Mouse (Mus musculus) lung, embryonic 15.5 days (tissue): ENCODE results near the gene Slc34a3. TPM values are rescaled to one million over a fixed set of nuclear protein-coding genes. Genes with fewer than 3 reads are reported as not detected.

ENCODE experiments used
- ATAC-seq: fragments of 200-750 bp; cut with Nextera tagmentation; 2 replicates; pipeline ENCODE4 v1.8.0; 2017; ENCODE audit warnings: moderate number of reproducible peaks, borderline replicate concordance; ENCODE audit not compliant: low FRiP score, low TSS enrichment; ENCODE audit errors: extremely low read depth
- H3K27ac ChIP-seq: fragments of 300-500 bp; sonication (generic); 2 replicates; pipeline ENCODE4 v1.5.1; 2015; ENCODE audit warnings: moderate library complexity, mild to moderate bottlenecking, inconsistent platforms
- H3K27me3 ChIP-seq: fragments of 300-500 bp; sonication (generic); 2 replicates; pipeline ENCODE4 v1.6.1; 2015; ENCODE audit warnings: inconsistent platforms
- H3K36me3 ChIP-seq: fragments of 300-500 bp; sonication (generic); 2 replicates; pipeline ENCODE4 v1.6.1; 2015; ENCODE audit warnings: inconsistent platforms
- H3K4me1 ChIP-seq: fragments of 300-500 bp; sonication (generic); 2 replicates; pipeline ENCODE4 v1.6.1; 2015; ENCODE audit warnings: inconsistent platforms
- H3K4me2 ChIP-seq: fragments of 300-500 bp; sonication (generic); 2 replicates; pipeline ENCODE4 v1.6.1; 2015; ENCODE audit warnings: inconsistent platforms, mild to moderate bottlenecking, moderate library complexity
- H3K4me3 ChIP-seq: fragments of 300-500 bp; sonication (generic); 2 replicates; pipeline ENCODE4 v1.5.1; 2015; ENCODE audit warnings: mild to moderate bottlenecking, inconsistent platforms
- H3K9ac ChIP-seq: fragments of 300-500 bp; sonication (generic); 2 replicates; pipeline ENCODE4 v1.6.1; 2015; ENCODE audit warnings: inconsistent platforms
- H3K9me3 ChIP-seq: fragments of 300-500 bp; sonication (generic); 2 replicates; pipeline ENCODE4 v1.6.1; 2016; ENCODE audit warnings: inconsistent platforms
- WGBS: fragments of 180-500 bp; shearing (Covaris S2); methylation state at CpG from one replicate; pipeline ENCODE4 v1.1.7; 2015; 5-methylcytosine and 5-hydroxymethylcytosine counted together
- polyA plus RNA-seq: library from polyadenylated mRNA; unstranded; fragments of >200 nt; fragmentation: Nextera tagmentation; extraction: Ambion mirVana; gene quantifications from 2 replicates; pipeline ENCODE4 v1.2.1, GENCODE M21; 2015

Gene Slc34a3
- polyA plus RNA-seq, 1 experiment from 2014 or later, result not detected

- Histone ChIP-seq H3K27me3 (no peaks in the 10 kb centered on the region), H3K9ac (no peak overlapping the region), H3K4me1 (peaks cover 22% of the 10 kb centered on the region), H3K4me3 (no peak overlapping the region), H3K36me3 (peaks cover 7% of the 10 kb centered on the region), H3K9me3 (no peaks in the 10 kb centered on the region), H3K4me2 (no peak overlapping the region), H3K27ac (no peak overlapping the region)
- WGBS, result 71% methylated on average over 5 of the region's 5 CpGs
- no peak for ATAC-seq
These were observed 12.8 kb downstream of the Slc34a3 start for GRCm38 (mm10) chr2:25221331-25221772.

DNA sequence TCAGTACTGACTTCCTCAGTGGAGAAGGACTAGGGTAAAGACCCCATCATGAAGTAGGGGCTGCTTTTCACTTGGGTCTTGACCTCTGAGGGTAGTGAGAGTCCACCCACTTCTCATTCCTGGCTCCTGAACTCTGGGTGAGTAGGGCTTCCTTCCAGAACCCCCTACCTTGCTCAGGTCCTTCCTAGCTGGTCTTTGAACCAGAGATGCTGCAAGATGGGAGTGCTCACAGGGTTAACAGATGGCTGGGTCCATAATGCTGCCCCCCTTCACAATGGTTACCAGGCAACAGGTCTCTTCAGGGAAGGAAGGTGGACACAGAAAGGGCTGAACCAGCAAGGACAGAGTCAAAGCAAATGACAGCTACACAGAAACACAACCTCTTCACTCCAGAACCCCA is 15.7 kb downstream of the Slc34a3 start, which contains the start of gene Fam166a:
Gene Fam166a, plus strand, starts transcription at position 301 of the 400 bp plus-strand sequence.
- no peak for ATAC-seq
- Histone ChIP-seq H3K4me2 (no peak within 1 kb of the TSS), H3K27me3 (no peaks in the 10 kb centered on the region), H3K4me1 (peaks cover 10% of the 10 kb centered on the region), H3K36me3 (peaks cover 7% of the 10 kb centered on the region), H3K9me3 (no peaks in the 10 kb centered on the region), H3K4me3 (no peak within 1 kb of the TSS), H3K27ac (no peak within 1 kb of the TSS), H3K9ac (no peak within 1 kb of the TSS)

DNA sequence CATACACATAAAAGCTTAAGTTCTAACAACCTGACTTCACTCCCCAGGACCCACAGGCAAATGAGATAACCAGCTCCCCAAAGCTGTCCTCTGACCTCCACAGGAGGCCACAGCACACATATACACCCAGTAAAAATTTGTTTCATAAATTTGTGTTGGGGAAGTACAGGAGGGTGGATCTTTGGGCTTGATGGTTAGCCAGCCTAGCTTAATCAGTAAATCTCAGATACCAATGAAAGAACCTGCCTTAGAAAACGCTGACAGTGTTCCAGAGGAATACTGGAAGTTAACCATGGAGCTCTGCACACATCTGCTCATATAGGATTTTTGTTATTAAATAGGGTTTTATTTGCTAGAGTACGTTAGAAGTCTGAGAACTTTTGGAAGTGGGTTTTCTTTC is 16.5 kb downstream of the Slc34a3 start:
- Histone ChIP-seq H3K9ac (no peak overlapping the region), H3K27me3 (no peaks in the 10 kb centered on the region), H3K4me3 (no peak overlapping the region), H3K4me1 (peaks cover 4% of the 10 kb centered on the region; the same call in 1 of the 2 replicates), H3K27ac (no peak overlapping the region), H3K9me3 (no peaks in the 10 kb centered on the region), H3K36me3 (peaks cover 7% of the 10 kb centered on the region), H3K4me2 (no peak overlapping the region)
- no peak for ATAC-seq
- 47% methylated on average over 2 of the region's 2 CpGs for WGBS

DNA sequence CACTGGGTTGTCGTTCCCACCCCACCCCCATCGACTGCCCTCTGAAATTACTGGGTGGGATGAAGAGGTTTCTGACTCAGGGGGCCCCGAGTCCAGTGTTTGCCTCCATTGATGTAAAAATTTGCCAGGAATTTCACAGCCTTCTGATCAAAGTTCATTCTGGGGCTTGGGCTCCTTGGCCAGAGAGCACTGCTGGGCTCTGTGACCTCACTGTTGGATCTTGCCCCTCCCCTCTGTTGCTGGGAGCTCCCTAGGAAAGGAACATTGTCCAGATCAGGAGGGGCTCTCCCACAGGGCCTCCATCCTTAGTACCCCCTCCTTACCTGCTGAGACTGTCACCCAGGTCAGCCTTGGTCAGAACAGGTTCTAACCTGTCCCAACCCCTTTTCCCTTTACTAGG is 19.7 kb downstream of the Slc34a3 start, which contains the start of gene Stpg3:
Gene Stpg3, minus strand, starts transcription at position 194 of the 400 bp plus-strand sequence.
- WGBS, result 55% methylated on average over 3 of the region's 3 CpGs
- no peak within 1 kb of the TSS for H3K27ac ChIP-seq

GRCm38 (mm10) chr2:25213266-25213865 is 20.8 kb downstream of the Slc34a3 start:
- Histone ChIP-seq H3K27ac (no peak overlapping the region), H3K4me2 (no peak overlapping the region)

More for the DNA sequence above, 19.7 kb downstream of the Slc34a3 start, which contains the start of gene Stpg3:
- Histone ChIP-seq H3K4me2 (no peak within 1 kb of the TSS), H3K4me3 (no peak within 1 kb of the TSS), H3K9me3 (no peaks in the 10 kb centered on the region), H3K27me3 (no peaks in the 10 kb centered on the region), H3K9ac (no peak within 1 kb of the TSS), H3K4me1 (peaks cover 18% of the 10 kb centered on the region), H3K36me3 (no peaks in the 10 kb centered on the region)
- no peak for ATAC-seq

DNA sequence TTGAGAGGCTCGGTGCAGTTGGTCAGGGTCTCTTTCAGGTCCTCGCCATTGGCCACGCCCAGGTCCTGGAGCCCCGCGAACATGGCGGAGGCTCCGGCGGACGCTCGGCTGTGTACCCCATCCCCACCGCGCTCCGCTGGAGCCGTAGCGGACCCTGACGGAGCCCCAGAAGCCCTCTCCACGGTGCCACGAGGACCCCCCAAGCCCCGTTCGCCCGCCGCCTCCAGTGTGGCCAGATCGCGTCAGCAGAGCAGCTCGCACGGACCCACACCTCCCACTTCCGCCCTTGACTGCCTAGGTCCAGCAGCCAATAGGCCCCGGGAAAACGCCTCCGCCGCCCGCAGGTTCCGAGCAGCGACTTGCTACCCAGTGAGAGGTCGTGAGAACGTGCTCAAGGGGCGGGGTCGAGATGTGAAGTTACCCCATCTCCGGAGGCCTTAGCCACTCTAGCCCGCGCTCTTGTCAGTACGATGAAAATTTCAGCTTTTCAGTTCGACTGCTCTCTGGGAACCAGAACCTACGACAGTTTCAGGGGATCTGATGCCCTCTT is 23.0 kb downstream of the Slc34a3 start, which contains the start of gene Nelfb:
Gene Nelfb, minus strand, starts transcription at position 369 of the 550 bp plus-strand sequence.
- under 1% methylated on average over 44 of the region's 44 CpGs for WGBS
- peaks cover 22% of the 10 kb centered on the region for H3K4me1 ChIP-seq

More at GRCm38 (mm10) chr2:25213266-25213865, 20.8 kb downstream of the Slc34a3 start:
- Histone ChIP-seq H3K4me1 (peaks cover 22% of the 10 kb centered on the region), H3K36me3 (no peaks in the 10 kb centered on the region), H3K4me3 (no peak overlapping the region), H3K9me3 (no peaks in the 10 kb centered on the region), H3K9ac (no peak overlapping the region), H3K27me3 (no peaks in the 10 kb centered on the region)
- no peak for ATAC-seq
- 61% methylated on average over 23 of the region's 23 CpGs for WGBS

GRCm38 (mm10) chr2:25210686-25211085 is 23.5 kb downstream of the Slc34a3 start:
- Histone ChIP-seq H3K27me3 (no peaks in the 10 kb centered on the region), H3K4me1 (peaks cover 22% of the 10 kb centered on the region), H3K4me3 (peak overlapping the region; percentile 87), H3K36me3 (peaks cover 19% of the 10 kb centered on the region), H3K9ac (peak overlapping the region; percentile 91), H3K4me2 (peak overlapping the region; percentile 75), H3K27ac (peak overlapping the region; percentile 90), H3K9me3 (no peaks in the 10 kb centered on the region)
- 1% methylated on average over 24 of the region's 24 CpGs for WGBS
- ATAC-seq, result no peak

More for the DNA sequence above, 23.0 kb downstream of the Slc34a3 start, which contains the start of gene Nelfb:
- Histone ChIP-seq H3K27ac (peak within 1 kb of the TSS; percentile 90), H3K9me3 (no peaks in the 10 kb centered on the region), H3K4me3 (peak within 1 kb of the TSS; percentile 87), H3K27me3 (no peaks in the 10 kb centered on the region), H3K36me3 (peaks cover 13% of the 10 kb centered on the region), H3K4me2 (peak within 1 kb of the TSS; percentile 75), H3K9ac (peak within 1 kb of the TSS; percentile 91)
- peak; percentile 91 for ATAC-seq

DNA sequence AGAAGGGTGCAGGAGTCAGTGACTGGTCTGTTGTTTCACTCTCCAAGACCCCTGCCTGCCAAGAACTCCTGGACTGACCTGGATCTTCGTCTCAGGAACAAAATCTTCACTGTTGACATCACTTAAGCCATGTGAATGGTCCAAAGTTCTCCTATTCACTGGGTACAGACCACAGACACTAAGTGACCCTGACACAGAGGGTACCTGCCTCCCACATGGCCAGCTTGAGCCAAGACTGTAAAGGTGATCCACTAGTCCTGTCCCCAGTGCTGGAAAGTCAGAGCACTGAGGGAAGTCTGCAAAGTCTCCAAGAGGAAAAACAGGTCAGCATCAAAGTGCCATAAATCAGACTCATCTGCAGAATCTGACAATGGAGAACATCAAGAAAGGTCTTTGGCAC is 26.6 kb downstream of the Slc34a3 start:
- Histone ChIP-seq H3K36me3 (peaks cover 50% of the 10 kb centered on the region), H3K27me3 (no peaks in the 10 kb centered on the region), H3K9ac (no peak overlapping the region), H3K4me2 (no peak overlapping the region), H3K4me3 (no peak overlapping the region), H3K27ac (no peak overlapping the region), H3K9me3 (no peaks in the 10 kb centered on the region), H3K4me1 (peaks cover 22% of the 10 kb centered on the region)
- WGBS, result 88% methylated on average over 1 of the region's 1 CpGs
- ATAC-seq, result no peak

DNA sequence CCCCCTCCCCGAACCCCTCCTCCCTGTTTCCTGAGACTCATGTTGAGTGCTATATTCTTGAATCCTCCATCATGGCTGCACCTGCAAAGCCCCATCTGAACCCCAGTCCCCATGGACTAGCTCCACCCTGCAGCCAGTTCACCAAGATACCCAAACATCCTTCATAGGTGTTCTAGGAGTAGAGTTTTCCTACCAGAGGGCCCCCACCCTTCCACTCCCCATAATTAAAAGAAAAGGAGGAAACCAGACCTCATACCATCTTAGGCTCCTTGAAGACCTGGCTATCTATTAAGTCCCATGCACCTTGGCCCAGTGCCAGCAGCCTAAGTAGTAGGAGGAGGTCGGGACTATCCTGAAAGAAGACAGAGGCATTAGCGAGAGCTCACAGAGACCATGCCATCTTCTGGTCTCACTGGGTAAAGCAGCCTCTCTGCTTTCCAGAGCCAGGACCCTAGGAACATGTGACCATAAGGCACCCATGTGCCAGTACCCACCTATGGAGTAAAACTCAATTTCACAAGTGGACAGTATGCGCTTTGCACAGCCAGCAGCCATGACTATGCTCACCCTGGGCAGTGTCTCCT is 30.4 kb downstream of the Slc34a3 start:
- no peak overlapping the region for H3K9ac ChIP-seq
- peak; percentile 28; the same call in 1 of the 2 replicates for ATAC-seq
- H3K36me3 ChIP-seq, result peaks cover 86% of the 10 kb centered on the region
- H3K4me2 ChIP-seq, result no peak overlapping the region
- H3K27me3 ChIP-seq, result no peaks in the 10 kb centered on the region
- WGBS, result 62% methylated on average over 4 of the region's 4 CpGs
- H3K4me3 ChIP-seq, result no peak overlapping the region
- no peaks in the 10 kb centered on the region for H3K9me3 ChIP-seq
- H3K4me1 ChIP-seq, result no peaks in the 10 kb centered on the region; the same call in 1 of the 2 replicates
- no peak overlapping the region for H3K27ac ChIP-seq

- ATAC-seq, result no peak
- Histone ChIP-seq H3K27ac (no peak overlapping the region), H3K4me3 (no peak overlapping the region), H3K4me2 (no peak overlapping the region), H3K9ac (no peak overlapping the region), H3K36me3 (peaks cover 67% of the 10 kb centered on the region), H3K4me1 (peaks cover 16% of the 10 kb centered on the region), H3K27me3 (peaks cover 2% of the 10 kb centered on the region; the same call in 1 of the 2 replicates), H3K9me3 (no peaks in the 10 kb centered on the region)
- 86% methylated on average over 2 of the region's 2 CpGs for WGBS
These were observed 33.5 kb downstream of the Slc34a3 start for GRCm38 (mm10) chr2:25200631-25201030.

DNA sequence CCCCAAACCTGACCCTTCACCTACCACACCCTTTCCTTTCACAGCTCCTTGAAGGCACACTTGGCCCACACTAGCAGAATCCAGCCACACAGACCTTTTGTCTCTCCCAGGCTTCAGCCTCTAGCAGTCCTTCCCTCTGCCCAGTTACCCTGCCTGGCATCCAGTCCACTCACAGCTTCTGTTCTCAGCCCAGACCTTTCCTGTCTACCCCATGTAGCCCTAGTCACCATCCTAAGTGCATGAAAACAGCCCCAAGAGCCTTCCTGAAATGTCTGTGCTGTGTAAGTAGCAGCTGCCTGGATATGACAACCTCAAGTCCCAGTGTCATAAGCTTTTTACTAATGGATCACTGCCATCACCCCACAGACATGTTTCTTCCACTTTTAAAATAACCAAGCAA is 36.2 kb downstream of the Slc34a3 start:
- no peak overlapping the region for H3K4me3 ChIP-seq
- H3K4me2 ChIP-seq, result no peak overlapping the region
- H3K27ac ChIP-seq, result 0 out of 2 replicates have a peak overlapping the region, but pooled peaks have one; percentile 74
- ATAC-seq, result no peak
- H3K27me3 ChIP-seq, result peaks cover 9% of the 10 kb centered on the region
- no peak overlapping the region for H3K9ac ChIP-seq
- H3K36me3 ChIP-seq, result peaks cover 40% of the 10 kb centered on the region
- H3K9me3 ChIP-seq, result no peaks in the 10 kb centered on the region
- peaks cover 36% of the 10 kb centered on the region for H3K4me1 ChIP-seq

- Histone ChIP-seq H3K9ac (no peak overlapping the region; the same call in 1 of the 2 replicates), H3K4me2 (peak overlapping the region; percentile 65), H3K4me1 (peaks cover 37% of the 10 kb centered on the region), H3K27ac (peak overlapping the region; percentile 74), H3K27me3 (peaks cover 9% of the 10 kb centered on the region), H3K36me3 (peaks cover 32% of the 10 kb centered on the region), H3K9me3 (no peaks in the 10 kb centered on the region), H3K4me3 (0 out of 2 replicates have a peak overlapping the region, but pooled peaks have one; percentile 36)
- WGBS, result 21% methylated on average over 2 of the region's 2 CpGs
- ATAC-seq, result no peak
These were observed 37.0 kb downstream of the Slc34a3 start for GRCm38 (mm10) chr2:25197191-25197590.
